Mouse (Mus musculus): ENCODE data around the gene Gm17359. TPM values are rescaled to one million over a fixed set of nuclear protein-coding genes. Genes with fewer than 3 reads are reported as not detected.

The Gm17359 gene
- polyA plus RNA-seq, 1 experiment: not detected

GRCm38 (mm10) chr3:79496668-79497067 lies 160.2 kb downstream of the Gm17359 start:
- TF ChIP-seq CTCF (IDR thresholded peaks at IDR 0.05; ENCODE audit: control insufficient read depth, insufficient read depth, low read length) (no peak), POLR2A (IDR thresholded peaks at IDR 0.05; ENCODE audit: borderline replicate concordance, control insufficient read depth, low read depth, low read length) (no peak)
- Histone ChIP-seq H3K27ac (ENCODE audit: control insufficient read depth, insufficient read depth, low read depth, low read length, poor library complexity) (no peak overlapping the region), H3K4me1 (ENCODE audit: control insufficient read depth, insufficient read depth, low read length) (no peaks in the 10 kb centered on the region), H3K4me3 (replicated peaks; ENCODE audit: control insufficient read depth, low read depth, low read length) (no peak overlapping the region)
- WGBS: 97% methylated on average over 6 of the region's 6 CpGs

GRCm38 (mm10) chr3:79500279-79500678 lies 163.8 kb downstream of the Gm17359 start:
- 95% methylated on average over 10 of the region's 10 CpGs for WGBS
- TF ChIP-seq POLR2A (IDR thresholded peaks at IDR 0.05; ENCODE audit: borderline replicate concordance, control insufficient read depth, low read depth, low read length) (no peak), CTCF (IDR thresholded peaks at IDR 0.05; ENCODE audit: control insufficient read depth, insufficient read depth, low read length) (no peak)

GRCm38 (mm10) chr3:79501166-79501728 lies 164.8 kb downstream of the Gm17359 start:
- TF ChIP-seq POLR2A (IDR thresholded peaks at IDR 0.05; ENCODE audit: borderline replicate concordance, control insufficient read depth, low read depth, low read length): no peak
- no peak for TF ChIP-seq CTCF (IDR thresholded peaks at IDR 0.05; ENCODE audit: control insufficient read depth, insufficient read depth, low read length)
- WGBS: 73% methylated on average over 2 of the region's 2 CpGs
- Histone ChIP-seq H3K27ac (ENCODE audit: control insufficient read depth, insufficient read depth, low read depth, low read length, poor library complexity) (no peak overlapping the region), H3K4me1 (ENCODE audit: control insufficient read depth, insufficient read depth, low read length) (no peaks in the 10 kb centered on the region), H3K4me3 (replicated peaks; ENCODE audit: control insufficient read depth, low read depth, low read length) (no peak overlapping the region)

More at GRCm38 (mm10) chr3:79500279-79500678, 163.8 kb downstream of the Gm17359 start:
- H3K4me1 ChIP-seq (ENCODE audit: control insufficient read depth, insufficient read depth, low read length): no peaks in the 10 kb centered on the region
- H3K4me3 ChIP-seq (replicated peaks; ENCODE audit: control insufficient read depth, low read depth, low read length): no peak overlapping the region
- H3K27ac ChIP-seq (ENCODE audit: control insufficient read depth, insufficient read depth, low read depth, low read length, poor library complexity): no peak overlapping the region

Other genes starting within 250 kb of the Gm17359 start
- gene Rapgef2, start 50.1 kb upstream of the Gm17359 start, polyA plus RNA-seq (2011; ENCODE audit: insufficient read depth, insufficient read length, low replicate concordance, missing spikeins): 2.5 and 6.0 TPM in 2 replicates
- gene Fnip2, start 231.1 kb downstream of the Gm17359 start, polyA plus RNA-seq (2011; ENCODE audit: insufficient read depth, insufficient read length, low replicate concordance, missing spikeins): 8.4 and 10.8 TPM in 2 replicates

Data from bone marrow, adult 2 months (tissue).